8 mouse cellular contexts compared by ENCODE assay signal in the genomic region with DNA sequence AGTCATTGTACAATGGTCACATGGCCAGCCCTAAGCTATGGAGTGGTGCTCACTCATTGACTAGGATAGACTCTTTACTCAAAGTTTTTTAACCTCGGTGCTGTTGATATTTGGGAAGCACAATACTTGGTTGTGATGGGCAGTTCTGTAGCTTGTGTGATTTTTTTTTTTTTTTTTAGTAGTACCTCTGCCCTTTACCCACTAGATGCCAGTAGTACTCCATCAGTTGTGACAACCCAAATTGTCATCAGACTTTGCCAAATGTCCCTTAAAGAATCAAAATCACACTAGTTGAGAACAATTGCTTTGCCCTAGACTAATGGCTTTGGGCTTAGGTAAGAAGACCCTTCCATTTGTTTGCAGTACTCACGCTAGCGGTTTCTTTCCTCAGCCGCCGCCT. TPM values are rescaled to one million over a fixed set of nuclear protein-coding genes. Genes with fewer than 3 reads are reported as not detected.
A peak's percentile ranks its signal among the peaks of the same experiment; 100 is the strongest.
DNase-seq lines count a peak whose midpoint lies in the region; ATAC-seq and TF ChIP-seq lines count a peak whose summit lies in the region.

No protein-coding gene starts in this region.

- H3K4me1 ChIP-seq in megakaryocyte, embryonic 14.5 days: peaks cover 65% of the 10 kb centered on the region
- peaks cover 21% of the 10 kb centered on the region for H3K4me1 ChIP-seq in embryonic facial prominence, embryonic 10.5 days
- H3K4me1 ChIP-seq in limb, embryonic 10.5 days: peaks cover 24% of the 10 kb centered on the region
- peaks cover 9% of the 10 kb centered on the region for H3K4me1 ChIP-seq in thymus, adult 2 months (replicated peaks; ENCODE audit: control insufficient read depth, insufficient read depth, low read length)

- TF ChIP-seq CTCF in thymus, adult 2 months (IDR thresholded peaks at IDR 0.05; ENCODE audit: borderline replicate concordance, control insufficient read depth, extremely low read depth, insufficient read depth, low read length, poor library complexity): no peak

- H3K27ac ChIP-seq in embryonic facial prominence, embryonic 10.5 days (replicated peaks): no peak overlapping the region
- no peak overlapping the region for H3K27ac ChIP-seq in limb, embryonic 10.5 days
- no peak overlapping the region for H3K27ac ChIP-seq in thymus, adult 2 months (ENCODE audit: control insufficient read depth, insufficient read depth, low read length)

- H3K4me3 ChIP-seq in megakaryocyte, embryonic 14.5 days (replicated peaks): peak overlapping the region; percentile 99
- peak overlapping the region; percentile 91; the same call in 1 of the 2 replicates for H3K4me3 ChIP-seq in embryonic facial prominence, embryonic 10.5 days
- H3K4me3 ChIP-seq in limb, embryonic 10.5 days: peak overlapping the region; percentile 99; the same call in 1 of the 2 replicates
- H3K4me3 ChIP-seq in thymus, adult 2 months (ENCODE audit: control insufficient read depth, insufficient read depth, low read length): no peak overlapping the region

- H3K36me3 ChIP-seq in megakaryocyte, embryonic 14.5 days (replicated peaks; ENCODE audit: low read length): peaks cover 9% of the 10 kb centered on the region
- H3K36me3 ChIP-seq in embryonic facial prominence, embryonic 10.5 days (replicated peaks): no peaks in the 10 kb centered on the region
- no peaks in the 10 kb centered on the region for H3K36me3 ChIP-seq in limb, embryonic 10.5 days
- no peaks in the 10 kb centered on the region for H3K36me3 ChIP-seq in splenic B cell, adult 2 months (ENCODE audit: control insufficient read depth, insufficient read depth, low read length, poor library complexity, severe bottlenecking)
- no peaks in the 10 kb centered on the region for H3K36me3 ChIP-seq in thymus, adult 2 months (ENCODE audit: control insufficient read depth, insufficient read depth, low read length)

- ATAC-seq in megakaryocyte, adult 5-6 weeks (ENCODE audit: poor library complexity, severe bottlenecking): no peak

- no peaks in the 10 kb centered on the region for H3K9me3 ChIP-seq in megakaryocyte, embryonic 14.5 days
- H3K9me3 ChIP-seq in embryonic facial prominence, embryonic 10.5 days: no peaks in the 10 kb centered on the region
- no peaks in the 10 kb centered on the region for H3K9me3 ChIP-seq in limb, embryonic 10.5 days (replicated peaks)

- no peak for DNase-seq in embryonic facial prominence, embryonic 10.5 days (ENCODE audit: low spot score)
- no peak for DNase-seq in limb, embryonic 10.5 days (ENCODE audit: low spot score)
- peak; percentile 39 for DNase-seq in splenic B cell, adult 2 months (ENCODE audit: low read depth, low spot score)
- no peak for DNase-seq in thymus, adult 2 months
- no peak for DNase-seq in cerebellum, postnatal 14 days
- DNase-seq in lung, postnatal 14 days: no peak

- 94% methylated on average over 5 of the region's 5 CpGs for WGBS in embryonic facial prominence, embryonic 10.5 days
- 91% methylated on average over 5 of the region's 5 CpGs for WGBS in limb, embryonic 10.5 days
- 84% methylated on average over 5 of the region's 5 CpGs for WGBS in thymus, adult 2 months

- no peak for TF ChIP-seq POLR2A in thymus, adult 2 months (IDR thresholded peaks at IDR 0.05; ENCODE audit: control insufficient read depth, extremely low read depth, insufficient read depth, low read length, poor library complexity)

- peaks cover 12% of the 10 kb centered on the region for H3K27me3 ChIP-seq in megakaryocyte, embryonic 14.5 days (replicated peaks)
- peaks cover 9% of the 10 kb centered on the region for H3K27me3 ChIP-seq in embryonic facial prominence, embryonic 10.5 days (replicated peaks; ENCODE audit: low read depth, poor library complexity, severe bottlenecking)
- no peaks in the 10 kb centered on the region for H3K27me3 ChIP-seq in limb, embryonic 10.5 days (ENCODE audit: low read depth, poor library complexity, severe bottlenecking)
- no peaks in the 10 kb centered on the region for H3K27me3 ChIP-seq in splenic B cell, adult 2 months (ENCODE audit: control insufficient read depth, insufficient read depth, low read length, poor library complexity, severe bottlenecking)
- no peaks in the 10 kb centered on the region for H3K27me3 ChIP-seq in thymus, adult 2 months (ENCODE audit: control insufficient read depth, insufficient read depth, low read length)

RNA-seq across cellular contexts. Expression of a gene that starts 1.5 kb away (rescaled TPM):
- polyA plus RNA-seq in megakaryocyte, embryonic 14.5 days (2012; ENCODE audit: insufficient read depth, low replicate concordance): 30.7 and 36.1 TPM in 2 replicates
- total RNA-seq in megakaryocyte, adult 5-6 weeks (2015): 36.1 and 37.6 TPM in 2 replicates
- total RNA-seq in megakaryocyte, adult 5-6 weeks (2017): 24.3 and 25.5 TPM in 2 replicates
- polyA plus RNA-seq in embryonic facial prominence, embryonic 10.5 days (2016; fragmentation: Nextera tagmentation; extraction: Ambion mirVana): 26.2 and 27.3 TPM in 2 replicates
- 30.8 and 32.3 TPM in 2 replicates for polyA plus RNA-seq in limb, embryonic 10.5 days (2016; fragmentation: Nextera tagmentation; extraction: Ambion mirVana)
- 59.4 and 68.2 TPM in 2 replicates for polyA plus RNA-seq in thymus, adult 2 months (2012; rRNA removed)
